Mouse (Mus musculus) MEL (cell line): ENCODE results near the gene Ing1. TPM values are rescaled to one million over a fixed set of nuclear protein-coding genes. Genes with fewer than 3 reads are reported as not detected.

ENCODE experiments used
- DNase-seq: peaks from one replicate; pipeline ENCODE4 v3.0.0; 2011; ENCODE audit warnings: low read depth, low spot score
- H3K27ac ChIP-seq: 2 replicates; pipeline ENCODE4 v1.5.1; 2012; ENCODE audit warnings: low read depth, mild to moderate bottlenecking, control low read depth, low read length, moderate library complexity; ENCODE audit not compliant: control insufficient read depth
- H3K27me3 ChIP-seq, 2 experiments: fragments of 150-350 bp in 1 of 2; sonication (generic) in 1 of 2; 2 replicates each; pipeline ENCODE4 v1.6.1; 2012; ENCODE audit warnings: low read length in 2 of 2, mild to moderate bottlenecking in 2 of 2, improper control_type of control experiment in 1 of 2, moderate library complexity in 1 of 2; ENCODE audit not compliant: insufficient read depth in 2 of 2, control insufficient read depth in 1 of 2
- H3K36me3 ChIP-seq, 2 experiments: 2 replicates each; pipeline ENCODE4 v1.6.1; 2012 to 2014; ENCODE audit warnings: low read length in 2 of 2, improper control_type of control experiment in 1 of 2, inconsistent platforms in 1 of 2, mild to moderate bottlenecking in 1 of 2; ENCODE audit not compliant: insufficient read depth in 2 of 2, control insufficient read depth in 1 of 2
- H3K4me1 ChIP-seq, 2 experiments: fragments of 150-350 bp in 1 of 2; sonication (generic) in 1 of 2; 2 replicates each; pipeline ENCODE4 v1.6.1; 2012; ENCODE audit warnings: low read length in 2 of 2, improper control_type of control experiment in 1 of 2, mild to moderate bottlenecking in 1 of 2; ENCODE audit not compliant: insufficient read depth in 2 of 2, control insufficient read depth in 1 of 2
- H3K4me3 ChIP-seq, 2 experiments: fragments of 150-350 bp in 1 of 2; sonication (generic) in 1 of 2; 2 replicates each; pipeline ENCODE4 v1.5.1; 2012; ENCODE audit warnings: low read depth in 2 of 2, low read length in 2 of 2, mild to moderate bottlenecking in 2 of 2, moderate library complexity in 2 of 2, control low read depth in 1 of 2, improper control_type of control experiment in 1 of 2; ENCODE audit not compliant: control insufficient read depth in 1 of 2, insufficient read depth in 1 of 2
- H3K79me2 ChIP-seq: 2 replicates; pipeline ENCODE4 v1.6.1; 2012; ENCODE audit warnings: mild to moderate bottlenecking, low read length, moderate library complexity; ENCODE audit not compliant: control insufficient read depth, poor library complexity, insufficient read depth
- H3K9ac ChIP-seq: 2 replicates; pipeline ENCODE4 v1.6.1; 2012; ENCODE audit warnings: low read depth, mild to moderate bottlenecking, control low read depth, low read length, moderate library complexity; ENCODE audit not compliant: control insufficient read depth, poor library complexity, severe bottlenecking
- H3K9me3 ChIP-seq: fragments of 150-350 bp; sonication (generic); replicated peaks from 2 replicates; pipeline ENCODE4 v1.6.1; 2012; ENCODE audit warnings: mild to moderate bottlenecking, low read length, improper control_type of control experiment, moderate library complexity; ENCODE audit not compliant: insufficient read depth
- BHLHE40 ChIP-seq: IDR thresholded peaks from 2 replicates; pipeline ENCODE4 v1.6.1; 2012; ENCODE audit warnings: low read depth, mild to moderate bottlenecking, inconsistent platforms, low read length, improper control_type of control experiment, borderline replicate concordance
- CHD2 ChIP-seq: IDR thresholded peaks from 2 replicates; pipeline ENCODE4 v1.6.1; 2011; ENCODE audit warnings: low read length, improper control_type of control experiment
- CTCF ChIP-seq, 3 experiments: IDR thresholded peaks in 2 of 3; conservative IDR thresholded peaks in 1 of 3; 2 replicates each; pipeline ENCODE4 v1.5.1; 2011 to 2012; ENCODE audit warnings: low read length in 3 of 3, low read depth in 2 of 3, mild to moderate bottlenecking in 2 of 3, improper control_type of control experiment in 1 of 3, inconsistent platforms in 1 of 3, mixed read lengths in 1 of 3, moderate library complexity in 1 of 3; ENCODE audit not compliant: control insufficient read depth in 1 of 3, insufficient read depth in 1 of 3, poor library complexity in 1 of 3, severe bottlenecking in 1 of 3
- E2F4 ChIP-seq: IDR thresholded peaks from 2 replicates; pipeline ENCODE4 v1.6.1; 2011; ENCODE audit warnings: low read depth, low read length, improper control_type of control experiment, borderline replicate concordance
- EP300 ChIP-seq, 2 experiments: IDR thresholded peaks; 2 replicates each; pipeline ENCODE4 v1.6.1; 2011; ENCODE audit warnings: improper control_type of control experiment in 2 of 2, low read length in 2 of 2, low read depth in 1 of 2, mild to moderate bottlenecking in 1 of 2
- ETS1 ChIP-seq: IDR thresholded peaks from 2 replicates; pipeline ENCODE4 v1.6.1; 2012; ENCODE audit warnings: low read depth, mild to moderate bottlenecking, inconsistent platforms, low read length, improper control_type of control experiment, moderate library complexity
- GATA1 ChIP-seq: IDR thresholded peaks from 2 replicates; pipeline ENCODE4 v1.6.1; 2011; ENCODE audit warnings: low read depth, low read length, improper control_type of control experiment
- KAT2A ChIP-seq: conservative IDR thresholded peaks from 2 replicates; pipeline ENCODE4 v1.6.1; 2012; ENCODE audit warnings: low read depth, low read length, improper control_type of control experiment, inconsistent platforms
- MAX ChIP-seq: IDR thresholded peaks from 2 replicates; pipeline ENCODE4 v1.6.1; 2011; ENCODE audit warnings: low read length, improper control_type of control experiment
- MAZ ChIP-seq: IDR thresholded peaks from 2 replicates; pipeline ENCODE4 v1.6.1; 2012; ENCODE audit warnings: low read depth, mild to moderate bottlenecking, inconsistent platforms, low read length, improper control_type of control experiment
- MXI1 ChIP-seq: IDR thresholded peaks from 2 replicates; pipeline ENCODE4 v1.6.1; 2011; ENCODE audit warnings: mild to moderate bottlenecking, low read depth, low read length, improper control_type of control experiment
- MYB ChIP-seq: IDR thresholded peaks from 2 replicates; pipeline ENCODE4 v1.6.1; 2011; ENCODE audit warnings: mild to moderate bottlenecking, low read depth, low read length, improper control_type of control experiment
- POLR2A ChIP-seq, 2 experiments: IDR thresholded peaks; 2 replicates each; pipeline ENCODE4 v1.6.1; 2011 to 2012; ENCODE audit warnings: low read length in 2 of 2, mild to moderate bottlenecking in 2 of 2, control low read depth in 1 of 2, improper control_type of control experiment in 1 of 2, low read depth in 1 of 2, moderate library complexity in 1 of 2; ENCODE audit not compliant: control insufficient read depth in 1 of 2, insufficient read depth in 1 of 2, poor library complexity in 1 of 2
- POLR2AphosphoS2 ChIP-seq: IDR thresholded peaks from 2 replicates; pipeline ENCODE4 v1.6.1; 2011; ENCODE audit warnings: low read length, improper control_type of control experiment
- POLR2AphosphoS5 ChIP-seq: IDR thresholded peaks from 2 replicates; pipeline ENCODE4 v1.6.1; 2012; ENCODE audit warnings: low read depth, borderline replicate concordance, mild to moderate bottlenecking, inconsistent platforms, low read length, moderate library complexity, mixed read lengths
- RAD21 ChIP-seq: IDR thresholded peaks from 2 replicates; pipeline ENCODE4 v1.6.1; 2011; ENCODE audit warnings: mild to moderate bottlenecking, low read depth, low read length, improper control_type of control experiment
- SIN3A ChIP-seq: IDR thresholded peaks from 2 replicates; pipeline ENCODE4 v1.6.1; 2012; ENCODE audit warnings: low read length, improper control_type of control experiment, inconsistent platforms
- SMC3 ChIP-seq: IDR thresholded peaks from 2 replicates; pipeline ENCODE4 v1.6.1; 2011; ENCODE audit warnings: low read depth, low read length, improper control_type of control experiment
- TCF12 ChIP-seq: IDR thresholded peaks from 2 replicates; pipeline ENCODE4 v1.6.1; 2014; ENCODE audit warnings: low read depth, mild to moderate bottlenecking, inconsistent platforms, low read length, improper control_type of control experiment, moderate library complexity
- UBTF ChIP-seq: IDR thresholded peaks from 2 replicates; pipeline ENCODE4 v1.6.1; 2012; ENCODE audit warnings: low read depth, mild to moderate bottlenecking, inconsistent platforms, low read length, improper control_type of control experiment, moderate library complexity, borderline replicate concordance; ENCODE audit not compliant: insufficient read depth
- USF1 ChIP-seq: IDR thresholded peaks from 2 replicates; pipeline ENCODE4 v1.6.1; 2014; ENCODE audit warnings: low read depth, mild to moderate bottlenecking, inconsistent platforms, low read length, improper control_type of control experiment, moderate library complexity
- USF2 ChIP-seq, 2 experiments: IDR thresholded peaks; 2 replicates each; pipeline ENCODE4 v1.6.1; 2011 to 2012; ENCODE audit warnings: improper control_type of control experiment in 2 of 2, low read length in 2 of 2, borderline replicate concordance in 1 of 2, inconsistent platforms in 1 of 2, low read depth in 1 of 2, mild to moderate bottlenecking in 1 of 2; ENCODE audit not compliant: insufficient read depth in 1 of 2
- ZKSCAN1 ChIP-seq: IDR thresholded peaks from 2 replicates; pipeline ENCODE4 v1.6.1; 2012; ENCODE audit warnings: low read depth, mild to moderate bottlenecking, inconsistent platforms, low read length, improper control_type of control experiment, moderate library complexity
- ZMIZ1 ChIP-seq: IDR thresholded peaks from 2 replicates; pipeline ENCODE4 v1.6.1; 2012; ENCODE audit warnings: low read depth, mild to moderate bottlenecking, inconsistent platforms, low read length, improper control_type of control experiment, moderate library complexity
- polyA plus RNA-seq, 2 experiments: library from polyadenylated mRNA; stranded (reverse) in 1 of 2; unstranded in 1 of 2; fragments of >175 nt in 1 of 2; fragments of >200 nt in 1 of 2; gene quantifications; 2 replicates each; pipeline versions ENCODE4 v1.2.1 to v1.2.4; 2012; ENCODE audit warnings: low replicate concordance in 2 of 2, low read depth in 1 of 2; ENCODE audit not compliant: insufficient read length in 2 of 2, insufficient read depth in 1 of 2, missing spikeins in 1 of 2
- total RNA-seq: library from RNA; depleted of rRNA; stranded (reverse); fragments of 300-350 nt; gene quantifications from 2 replicates; pipeline ENCODE4 v1.2.3, GENCODE M21; 2012

Gene Ing1
- total and polyA plus RNA-seq, 3 experiments = 35.9 to 91.0 TPM; not detected in 1

DNA sequence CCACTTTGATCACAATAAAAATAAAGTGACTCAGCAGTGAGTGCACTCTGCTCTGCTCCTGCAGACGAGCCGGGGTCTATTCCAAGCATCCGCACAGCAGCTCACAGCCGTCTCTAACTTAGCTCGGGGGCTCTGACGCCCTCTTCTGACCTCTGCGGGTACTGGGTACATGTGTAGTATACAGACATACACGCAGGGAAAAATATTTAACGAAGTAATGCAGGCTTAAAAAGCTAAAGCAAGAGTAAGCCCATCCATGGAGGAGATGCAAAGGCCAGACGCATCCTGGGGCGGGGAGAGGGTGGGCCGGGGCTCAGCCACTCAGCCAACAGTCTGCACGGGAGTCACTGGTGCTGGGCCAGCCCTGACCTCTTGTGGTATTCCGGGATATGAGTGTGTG lies 49.3 kb upstream of the Ing1 start:
- no peak for DNase-seq
- no peaks in the 10 kb centered on the region for H3K79me2 ChIP-seq
- H3K27me3 ChIP-seq = no peaks in the 10 kb centered on the region
- no peak overlapping the region for H3K9ac ChIP-seq
- H3K4me1 ChIP-seq = no peaks in the 10 kb centered on the region
- no peak overlapping the region for H3K27ac ChIP-seq
- no peak overlapping the region for H3K4me3 ChIP-seq
- H3K36me3 ChIP-seq = peaks cover 0 to 12% of the 10 kb centered on the region in 2 experiments; a peak in 2 of 4 replicates
- TF ChIP-seq MXI1 (no peak), POLR2AphosphoS2 (no peak), MYB (no peak), MAZ (no peak), CHD2 (no peak), SMC3 (no peak), MAX (no peak), GATA1 (no peak), KAT2A (no peak), CTCF (IDR thresholded peaks at IDR 0.05 in 2 of 3, conservative IDR thresholded peaks at IDR 0.05 in 1 of 3; ENCODE audit: control insufficient read depth in 1 of 3, insufficient read depth in 1 of 3, low read depth in 2 of 3, low read length in 3 of 3, poor library complexity in 1 of 3, severe bottlenecking in 1 of 3) (no peak; a peak in 1 of 6 replicates), TCF12 (no peak), EP300 (IDR thresholded peaks at IDR 0.05; ENCODE audit: low read depth in 1 of 2, low read length in 2 of 2) (no peak), USF1 (no peak), RAD21 (no peak), E2F4 (no peak), ZMIZ1 (no peak), ETS1 (no peak), USF2 (IDR thresholded peaks at IDR 0.05; ENCODE audit: borderline replicate concordance in 1 of 2, insufficient read depth in 1 of 2, low read depth in 1 of 2, low read length in 2 of 2) (no peak), POLR2AphosphoS5 (no peak), BHLHE40 (no peak)
- H3K9me3 ChIP-seq = no peaks in the 10 kb centered on the region

- H3K27me3 ChIP-seq = no peaks in the 10 kb centered on the region
- 0 out of 4 replicates have a peak, but pooled peaks cover 0 to 2% of the 10 kb centered on the region in 2 experiments for H3K4me1 ChIP-seq
- no peaks in the 10 kb centered on the region for H3K79me2 ChIP-seq
- peaks cover under 1 to 12% of the 10 kb centered on the region in 2 experiments; a peak in 3 of 4 replicates for H3K36me3 ChIP-seq
- H3K9ac ChIP-seq = no peak overlapping the region
- no peak for TF ChIP-seq ZKSCAN1
- no peak for TF ChIP-seq SIN3A
- no peak for TF ChIP-seq POLR2A (IDR thresholded peaks at IDR 0.05; ENCODE audit: control insufficient read depth in 1 of 2, insufficient read depth in 1 of 2, low read depth in 1 of 2, low read length in 2 of 2, poor library complexity in 1 of 2)
- TF ChIP-seq UBTF = no peak
- TF ChIP-seq RAD21 = peak; percentile 40
- TF ChIP-seq SMC3 = peak; percentile 62
- no peak for TF ChIP-seq ETS1
- peak; percentile 60 to 71 (median 62) for TF ChIP-seq CTCF (IDR thresholded peaks at IDR 0.05 in 2 of 3, conservative IDR thresholded peaks at IDR 0.05 in 1 of 3; ENCODE audit: control insufficient read depth in 1 of 3, insufficient read depth in 1 of 3, low read depth in 2 of 3, low read length in 3 of 3, poor library complexity in 1 of 3, severe bottlenecking in 1 of 3)
- TF ChIP-seq, all 39 proteins: peak for 3
- Histone ChIP-seq H3K9me3 (no peaks in the 10 kb centered on the region), H3K27ac (no peak overlapping the region), H3K4me3 (no peak overlapping the region)
- peak; percentile 64 for DNase-seq
These were observed 48.6 kb upstream of the Ing1 start for GRCm38 (mm10) chr8:11506802-11507201.
